Mouse (Mus musculus) lung, postnatal 25 days (tissue): ENCODE data around the gene Txlna.

Experiments
- DNase-seq: peaks from one replicate; pipeline ENCODE4 v3.0.0; 2022; ENCODE audit warnings: low spot score

Txlna gene

GRCm38 (mm10) chr4:129586943-129587342 is 53.9 kb downstream of the Txlna start:
- no peak for DNase-seq

DNA sequence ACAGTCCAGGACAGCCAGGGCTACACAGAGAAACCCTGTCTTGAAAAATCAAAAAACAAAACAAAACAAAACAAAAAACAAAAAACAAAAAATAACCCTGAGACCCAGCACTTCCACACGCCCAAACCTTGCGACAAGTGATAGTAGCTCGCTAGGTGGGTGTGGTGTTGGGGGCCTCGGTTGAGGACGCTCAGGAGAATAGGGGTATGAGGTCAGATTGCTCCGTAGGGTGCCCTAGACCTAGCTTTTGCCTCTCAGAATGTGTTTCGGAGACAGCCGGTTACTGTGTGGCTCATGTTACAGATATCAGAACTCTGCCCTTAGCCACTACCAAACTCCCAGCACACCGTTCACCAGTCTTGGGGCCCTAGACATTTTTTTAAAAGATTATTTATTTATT is 55.1 kb downstream of the Txlna start:
- no peak for DNase-seq

DNA sequence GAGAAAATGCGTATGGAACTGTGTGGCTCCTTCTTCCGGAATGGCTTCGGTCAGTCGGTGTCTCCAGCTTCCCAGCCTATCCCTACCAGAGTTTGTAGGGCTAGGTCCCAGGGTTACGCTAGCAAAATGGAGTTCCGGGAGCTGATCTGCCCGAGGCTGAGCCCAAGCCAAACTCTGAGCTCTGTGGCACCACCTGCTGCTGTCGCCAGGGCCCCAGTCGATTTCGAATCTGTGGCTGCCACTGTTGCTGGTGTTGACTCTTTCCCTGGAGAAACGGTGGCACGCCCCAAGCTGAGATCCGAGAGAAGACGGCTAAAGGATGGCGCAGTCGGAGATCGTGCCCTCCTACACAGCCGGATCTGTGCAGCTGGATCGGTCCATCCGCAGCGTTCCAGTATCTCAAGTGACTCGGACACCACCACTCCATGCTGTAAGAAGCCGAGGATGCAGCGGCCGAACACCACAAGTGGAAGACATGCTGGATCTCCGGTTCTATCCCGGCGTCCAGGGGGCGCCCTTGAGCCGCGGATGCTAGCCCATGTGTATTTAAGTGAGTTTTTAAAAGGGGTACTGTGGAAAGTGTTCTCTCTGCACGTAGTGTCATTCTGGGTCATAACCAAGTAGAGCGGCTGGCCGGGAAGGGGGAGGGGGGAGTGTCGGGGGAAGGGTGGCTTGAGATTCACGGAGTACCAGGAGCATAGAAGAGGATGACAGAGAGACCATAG is 55.8 kb downstream of the Txlna start:
- peak; percentile 89 for DNase-seq

DNA sequence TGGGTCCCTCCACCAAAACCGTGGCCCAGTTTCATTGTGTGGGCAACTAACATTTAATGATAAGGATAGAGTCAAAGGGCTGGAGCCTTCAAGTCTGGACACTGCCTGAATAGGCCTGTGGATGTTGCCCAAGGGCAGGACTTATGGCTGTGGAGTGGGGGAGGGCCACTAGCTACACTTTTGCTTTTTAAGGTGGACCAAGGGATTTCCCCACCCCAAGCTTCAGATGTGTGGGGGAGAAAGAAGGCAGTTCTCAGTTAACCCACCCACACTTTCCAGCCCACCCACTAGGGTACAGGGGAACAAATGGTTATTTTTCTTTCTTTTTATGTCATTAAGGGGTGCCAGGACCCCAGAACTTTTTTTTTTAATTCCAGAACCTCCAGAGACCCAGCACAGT is 56.5 kb downstream of the Txlna start:
- no peak for DNase-seq

DNA sequence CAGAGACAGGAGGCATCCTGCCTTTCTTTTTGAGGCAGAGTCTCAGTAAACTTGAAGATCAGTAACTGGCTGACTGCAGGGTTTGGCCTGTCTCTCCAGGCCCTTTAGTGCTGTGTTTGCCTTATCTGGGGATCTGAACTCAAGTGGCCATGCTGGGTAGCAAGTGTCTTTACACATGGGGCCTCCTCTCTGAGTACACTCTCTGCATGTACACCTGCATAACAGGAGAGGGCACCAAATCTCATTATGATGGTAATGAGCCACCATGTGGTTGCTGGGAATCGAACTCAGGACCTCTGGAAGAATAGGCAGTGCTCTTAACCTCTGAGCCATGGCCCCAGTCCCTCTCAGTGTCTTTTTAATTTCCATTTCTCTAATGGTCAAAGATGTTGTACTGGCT is 58.6 kb downstream of the Txlna start:
- no peak for DNase-seq

DNA sequence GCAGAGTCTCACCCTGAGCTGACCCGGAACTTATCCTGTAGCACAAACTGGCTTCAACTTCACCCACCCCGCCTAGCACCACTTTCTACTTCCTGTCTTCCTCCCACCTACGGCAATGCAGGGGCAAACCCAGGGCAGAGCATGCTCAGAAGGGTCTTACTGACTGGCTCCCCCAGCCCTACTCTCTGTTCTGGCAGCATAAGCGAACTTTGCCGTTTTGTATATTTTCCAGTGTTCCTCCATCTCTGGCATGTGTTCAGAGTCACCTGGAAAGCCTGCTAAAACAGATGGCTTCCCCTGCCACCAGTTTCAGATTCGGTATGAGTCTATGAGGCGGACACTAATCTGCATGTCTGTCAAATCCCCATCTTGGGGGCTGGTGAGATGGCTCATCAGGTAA is 60.5 kb downstream of the Txlna start:
- no peak for DNase-seq

DNA sequence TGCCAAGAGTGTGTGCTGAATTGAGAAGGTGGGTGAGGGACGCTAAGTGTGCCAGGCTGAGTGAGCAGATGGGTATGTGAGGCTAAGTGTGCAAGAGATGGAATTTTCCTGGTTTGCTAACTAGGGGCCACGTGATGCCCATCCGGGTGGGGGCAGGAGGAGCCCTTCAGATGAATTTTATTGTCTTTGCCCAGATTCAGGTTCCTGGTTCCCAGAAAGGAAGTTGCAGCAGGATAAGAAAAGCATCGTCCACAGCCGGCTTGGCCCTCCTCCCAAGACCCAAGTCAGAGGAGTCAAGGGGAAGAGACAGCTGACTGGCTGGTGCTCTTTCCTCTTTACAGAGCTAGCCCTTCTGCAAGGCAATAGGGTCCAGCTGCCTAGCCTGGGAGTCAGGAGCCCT is 62.4 kb downstream of the Txlna start, which contains the start of gene Fam167b:
Gene Fam167b, minus strand, starts transcription at position 84 of the 400 bp plus-strand sequence.
- peak; percentile 41 for DNase-seq

- DNase-seq: no peak
These were observed 63.2 kb downstream of the Txlna start for GRCm38 (mm10) chr4:129577688-129578087.

GRCm38 (mm10) chr4:129576863-129577491 is 63.9 kb downstream of the Txlna start:
- DNase-seq: peak; percentile 80
